Mouse (Mus musculus) intestine, embryonic 15.5 days (tissue): ENCODE measurements around the gene Pold2. TPM values are rescaled to one million over a fixed set of nuclear protein-coding genes. Genes with fewer than 3 reads are reported as not detected.

ENCODE experiments used
- ATAC-seq: fragments of 200-750 bp; cut with Nextera tagmentation; 2 replicates; pipeline ENCODE4 v1.8.0; 2017; ENCODE audit warnings: moderate TSS enrichment, moderate library complexity
- H3K27ac ChIP-seq: fragments of 300-500 bp; sonication (generic); 2 replicates; pipeline ENCODE4 v1.5.1; 2015; ENCODE audit warnings: mild to moderate bottlenecking, inconsistent platforms
- H3K27me3 ChIP-seq: fragments of 300-500 bp; sonication (generic); replicated peaks from 2 replicates; pipeline ENCODE4 v1.6.1; 2015; ENCODE audit warnings: inconsistent platforms
- H3K36me3 ChIP-seq: fragments of 300-500 bp; sonication (generic); 2 replicates; pipeline ENCODE4 v1.6.1; 2015; ENCODE audit warnings: inconsistent platforms
- H3K4me1 ChIP-seq: fragments of 300-500 bp; sonication (generic); replicated peaks from 2 replicates; pipeline ENCODE4 v1.6.1; 2015; ENCODE audit warnings: inconsistent platforms
- H3K4me2 ChIP-seq: fragments of 300-500 bp; sonication (generic); replicated peaks from 2 replicates; pipeline ENCODE4 v1.6.1; 2015; ENCODE audit warnings: mild to moderate bottlenecking, inconsistent platforms
- H3K4me3 ChIP-seq: fragments of 300-500 bp; sonication (generic); replicated peaks from 2 replicates; pipeline ENCODE4 v1.5.1; 2015; ENCODE audit warnings: inconsistent platforms
- H3K9ac ChIP-seq: fragments of 300-500 bp; sonication (generic); 2 replicates; pipeline ENCODE4 v1.6.1; 2015; ENCODE audit warnings: inconsistent platforms
- H3K9me3 ChIP-seq: fragments of 300-500 bp; sonication (generic); 2 replicates; pipeline ENCODE4 v1.6.1; 2016; ENCODE audit warnings: inconsistent platforms
- WGBS: fragments of 180-500 bp; shearing (Covaris S2); methylation state at CpG from one replicate; pipeline ENCODE4 v1.1.7; 2015; 5-methylcytosine and 5-hydroxymethylcytosine counted together
- polyA plus RNA-seq: library from polyadenylated mRNA; unstranded; fragments of >200 nt; fragmentation: Nextera tagmentation; extraction: Ambion mirVana; gene quantifications from 2 replicates; pipeline ENCODE4 v1.2.1, GENCODE M21; 2015

The Pold2 gene
- polyA plus RNA-seq, 1 experiment from 2014 or later: 137 TPM

DNA sequence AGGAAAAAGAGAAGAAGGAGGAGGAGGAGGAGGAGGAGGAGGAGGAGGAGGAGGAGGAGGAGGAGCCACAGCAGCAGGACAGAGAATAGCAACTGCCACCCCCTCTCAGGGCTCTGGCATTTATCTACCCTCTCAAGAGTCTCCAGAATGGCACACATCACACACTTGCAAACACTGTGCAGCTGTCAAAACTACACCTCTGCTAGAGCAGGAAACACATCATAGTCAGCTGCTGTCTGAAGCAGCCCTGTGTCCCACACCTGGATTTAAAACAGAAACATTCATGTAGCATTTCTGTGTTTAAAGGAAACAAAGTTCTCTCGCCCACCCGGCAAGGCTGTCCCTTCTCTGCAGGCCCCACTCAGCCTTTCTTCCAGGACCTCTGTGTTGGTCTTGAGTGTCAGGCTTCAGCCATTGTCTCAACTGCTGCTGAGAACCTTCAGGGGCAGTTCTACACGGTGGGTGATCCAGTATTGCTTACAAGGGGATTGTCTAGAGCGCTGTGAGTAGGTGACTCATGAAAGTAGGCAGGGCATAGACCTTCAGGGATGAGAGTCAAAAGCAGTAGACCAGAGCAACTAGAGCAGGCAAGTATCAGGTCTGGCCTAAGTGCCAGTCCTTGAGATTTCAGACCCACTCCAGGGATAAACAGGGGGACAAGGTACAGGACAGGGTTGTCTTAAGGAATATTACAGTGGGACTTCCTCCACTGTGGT is 26.9 kb downstream of the Pold2 start:
- Histone ChIP-seq H3K4me1 (0 out of 2 replicates have a peak, but pooled peaks cover 3% of the 10 kb centered on the region), H3K4me3 (no peak overlapping the region), H3K27ac (no peak overlapping the region; the same call in 1 of the 2 replicates), H3K36me3 (no peaks in the 10 kb centered on the region), H3K4me2 (no peak overlapping the region), H3K27me3 (no peaks in the 10 kb centered on the region), H3K9ac (no peak overlapping the region), H3K9me3 (no peaks in the 10 kb centered on the region)
- no peak for ATAC-seq
- WGBS: 47% methylated on average over 4 of the region's 4 CpGs

GRCm38 (mm10) chr11:5850452-5850851 is 27.6 kb downstream of the Pold2 start:
- Histone ChIP-seq H3K27me3 (no peaks in the 10 kb centered on the region), H3K27ac (no peak overlapping the region), H3K36me3 (no peaks in the 10 kb centered on the region), H3K9me3 (no peaks in the 10 kb centered on the region), H3K4me2 (no peak overlapping the region), H3K9ac (no peak overlapping the region), H3K4me1 (no peaks in the 10 kb centered on the region), H3K4me3 (no peak overlapping the region)
- WGBS: 51% methylated on average over 5 of the region's 5 CpGs
- ATAC-seq: no peak

DNA sequence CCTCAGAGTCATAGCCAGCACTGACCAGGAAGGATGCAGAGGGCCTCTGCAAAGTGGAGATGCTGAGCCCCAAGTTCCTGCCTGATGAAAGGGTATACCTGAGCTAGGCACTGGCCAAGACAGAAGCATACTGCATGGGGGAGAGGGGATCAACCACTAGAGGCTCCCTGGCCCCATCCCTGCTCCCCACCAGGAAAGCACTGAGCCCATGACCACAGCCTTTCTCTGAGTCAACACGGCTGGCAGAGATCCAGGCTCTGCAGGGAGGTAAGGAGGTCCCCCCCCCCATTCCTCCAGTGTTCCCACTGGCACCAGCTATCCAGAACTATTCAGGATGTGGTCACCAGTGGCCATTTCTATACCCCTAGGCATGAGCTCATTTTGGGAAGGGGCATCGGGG is 28.8 kb downstream of the Pold2 start:
- ATAC-seq: no peak
- 61% methylated on average over 2 of the region's 2 CpGs for WGBS

GRCm38 (mm10) chr11:5848741-5849140 is 29.4 kb downstream of the Pold2 start:
- 67% methylated on average over 6 of the region's 6 CpGs for WGBS
- no peak overlapping the region for H3K27ac ChIP-seq
- no peak for ATAC-seq
- no peak overlapping the region for H3K4me3 ChIP-seq
- H3K4me1 ChIP-seq: no peaks in the 10 kb centered on the region
- H3K9me3 ChIP-seq: no peaks in the 10 kb centered on the region
- H3K36me3 ChIP-seq: no peaks in the 10 kb centered on the region
- H3K4me2 ChIP-seq: no peak overlapping the region
- no peak overlapping the region for H3K9ac ChIP-seq
- no peaks in the 10 kb centered on the region for H3K27me3 ChIP-seq

More for the DNA sequence above, 28.8 kb downstream of the Pold2 start:
- no peak overlapping the region for H3K4me3 ChIP-seq
- H3K27me3 ChIP-seq: no peaks in the 10 kb centered on the region
- H3K9ac ChIP-seq: no peak overlapping the region
- no peaks in the 10 kb centered on the region for H3K4me1 ChIP-seq
- no peaks in the 10 kb centered on the region for H3K36me3 ChIP-seq
- H3K9me3 ChIP-seq: no peaks in the 10 kb centered on the region
- no peak overlapping the region for H3K4me2 ChIP-seq
- H3K27ac ChIP-seq: no peak overlapping the region

DNA sequence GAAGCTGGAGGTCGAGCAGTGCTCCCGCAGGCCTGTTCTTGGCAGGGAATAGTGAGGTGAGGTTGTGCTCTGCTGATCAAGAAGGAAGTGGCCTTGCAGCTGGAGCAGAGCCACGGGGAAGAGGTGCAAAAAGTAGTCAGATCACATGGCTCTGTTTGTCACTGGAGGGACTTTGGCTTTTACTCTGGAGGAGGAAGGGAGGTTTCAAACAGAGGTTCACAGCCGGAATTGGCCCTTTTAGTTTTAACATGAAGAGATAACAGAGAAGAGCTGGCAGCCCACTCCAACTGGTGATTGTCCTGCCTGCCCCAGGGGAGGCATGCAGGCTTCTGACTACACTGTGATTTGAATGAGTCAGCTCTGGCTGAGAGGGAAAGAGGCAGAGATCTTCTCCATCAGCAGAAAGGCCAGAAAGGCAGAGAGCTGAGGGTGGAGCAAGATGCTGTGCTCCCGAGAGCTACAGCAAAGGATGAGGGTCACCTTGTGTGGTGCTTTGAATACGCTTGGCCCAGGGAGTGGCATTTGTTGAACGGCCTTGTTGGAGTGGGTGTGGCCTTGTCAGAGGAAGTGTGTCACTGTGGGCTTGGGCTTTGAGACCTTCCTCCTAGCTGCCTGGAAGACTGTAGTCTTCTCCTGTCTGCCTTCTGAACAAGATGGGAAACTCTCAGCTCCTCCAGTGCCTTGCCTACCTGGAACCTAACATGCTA is 31.3 kb downstream of the Pold2 start:
- Histone ChIP-seq H3K4me2 (no peak overlapping the region), H3K27me3 (no peaks in the 10 kb centered on the region), H3K36me3 (no peaks in the 10 kb centered on the region), H3K9ac (no peak overlapping the region), H3K9me3 (no peaks in the 10 kb centered on the region), H3K4me1 (no peaks in the 10 kb centered on the region), H3K27ac (no peak overlapping the region), H3K4me3 (no peak overlapping the region)
- 62% methylated on average over 7 of the region's 7 CpGs for WGBS
- peak; percentile 62; the same call in 1 of the 2 replicates for ATAC-seq

DNA sequence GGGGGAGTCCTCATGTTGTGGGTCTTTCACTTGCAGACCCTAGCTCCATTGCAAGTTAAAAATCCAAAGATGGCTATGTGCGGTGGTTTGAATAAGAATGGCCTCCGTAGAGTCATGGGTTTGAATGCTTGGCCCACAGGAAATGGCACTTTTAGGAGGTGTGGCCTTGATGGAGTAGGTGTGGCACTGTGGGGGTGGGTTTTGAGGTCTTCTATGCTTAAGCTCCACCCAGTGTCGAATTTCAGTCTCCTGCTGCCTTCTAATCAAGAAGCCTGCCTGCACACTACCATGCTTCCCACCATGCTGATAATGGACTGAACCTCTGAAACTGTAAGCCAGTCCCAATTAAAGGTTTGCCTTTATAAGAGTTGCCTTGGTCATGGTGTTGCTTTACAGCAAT is 35.0 kb downstream of the Pold2 start:
- no peak overlapping the region for H3K4me2 ChIP-seq
- no peaks in the 10 kb centered on the region for H3K4me1 ChIP-seq
- H3K36me3 ChIP-seq: no peaks in the 10 kb centered on the region
- H3K27me3 ChIP-seq: no peaks in the 10 kb centered on the region
- WGBS: 80% methylated on average over 3 of the region's 3 CpGs
- H3K27ac ChIP-seq: no peak overlapping the region
- no peak for ATAC-seq
- H3K9me3 ChIP-seq: no peaks in the 10 kb centered on the region
- no peak overlapping the region for H3K4me3 ChIP-seq
- no peak overlapping the region for H3K9ac ChIP-seq

DNA sequence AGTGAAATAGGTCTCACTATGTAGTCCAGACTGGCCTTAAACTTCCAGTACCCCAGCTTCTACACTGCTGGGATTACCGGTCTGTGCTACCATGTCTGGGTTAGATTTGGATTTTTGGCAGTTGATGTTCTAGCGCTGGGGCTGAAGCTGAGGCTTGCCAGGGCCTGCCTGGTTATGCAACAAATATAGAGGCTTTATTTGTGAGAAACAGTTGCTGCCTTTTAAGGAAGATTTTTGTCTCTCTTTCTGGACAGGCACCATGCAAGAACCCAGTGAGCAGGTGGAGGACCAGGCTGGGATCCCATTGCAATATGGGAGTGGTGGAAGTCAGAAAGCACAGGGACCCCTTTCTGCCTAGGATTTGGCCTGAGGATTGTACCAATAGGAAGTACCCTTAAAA is 36.3 kb downstream of the Pold2 start:
- Histone ChIP-seq H3K36me3 (no peaks in the 10 kb centered on the region), H3K9ac (no peak overlapping the region), H3K27me3 (no peaks in the 10 kb centered on the region), H3K9me3 (no peaks in the 10 kb centered on the region), H3K4me3 (no peak overlapping the region), H3K27ac (no peak overlapping the region), H3K4me1 (0 out of 2 replicates have a peak, but pooled peaks cover 2% of the 10 kb centered on the region), H3K4me2 (no peak overlapping the region)
- 95% methylated on average over 2 of the region's 2 CpGs for WGBS
- ATAC-seq: no peak

- H3K27me3 ChIP-seq: no peaks in the 10 kb centered on the region
- no peak for ATAC-seq
- H3K27ac ChIP-seq: no peak overlapping the region
- no peak overlapping the region for H3K4me2 ChIP-seq
- no peaks in the 10 kb centered on the region for H3K36me3 ChIP-seq
- whole genome bisulfite sequencing: 86% methylated on average over 7 of the region's 7 CpGs
- H3K4me1 ChIP-seq: 0 out of 2 replicates have a peak, but pooled peaks cover 2% of the 10 kb centered on the region
- H3K9me3 ChIP-seq: no peaks in the 10 kb centered on the region
- H3K9ac ChIP-seq: no peak overlapping the region
- H3K4me3 ChIP-seq: no peak overlapping the region
Observed at GRCm38 (mm10) chr11:5840346-5840745, 37.7 kb downstream of the Pold2 start.

DNA sequence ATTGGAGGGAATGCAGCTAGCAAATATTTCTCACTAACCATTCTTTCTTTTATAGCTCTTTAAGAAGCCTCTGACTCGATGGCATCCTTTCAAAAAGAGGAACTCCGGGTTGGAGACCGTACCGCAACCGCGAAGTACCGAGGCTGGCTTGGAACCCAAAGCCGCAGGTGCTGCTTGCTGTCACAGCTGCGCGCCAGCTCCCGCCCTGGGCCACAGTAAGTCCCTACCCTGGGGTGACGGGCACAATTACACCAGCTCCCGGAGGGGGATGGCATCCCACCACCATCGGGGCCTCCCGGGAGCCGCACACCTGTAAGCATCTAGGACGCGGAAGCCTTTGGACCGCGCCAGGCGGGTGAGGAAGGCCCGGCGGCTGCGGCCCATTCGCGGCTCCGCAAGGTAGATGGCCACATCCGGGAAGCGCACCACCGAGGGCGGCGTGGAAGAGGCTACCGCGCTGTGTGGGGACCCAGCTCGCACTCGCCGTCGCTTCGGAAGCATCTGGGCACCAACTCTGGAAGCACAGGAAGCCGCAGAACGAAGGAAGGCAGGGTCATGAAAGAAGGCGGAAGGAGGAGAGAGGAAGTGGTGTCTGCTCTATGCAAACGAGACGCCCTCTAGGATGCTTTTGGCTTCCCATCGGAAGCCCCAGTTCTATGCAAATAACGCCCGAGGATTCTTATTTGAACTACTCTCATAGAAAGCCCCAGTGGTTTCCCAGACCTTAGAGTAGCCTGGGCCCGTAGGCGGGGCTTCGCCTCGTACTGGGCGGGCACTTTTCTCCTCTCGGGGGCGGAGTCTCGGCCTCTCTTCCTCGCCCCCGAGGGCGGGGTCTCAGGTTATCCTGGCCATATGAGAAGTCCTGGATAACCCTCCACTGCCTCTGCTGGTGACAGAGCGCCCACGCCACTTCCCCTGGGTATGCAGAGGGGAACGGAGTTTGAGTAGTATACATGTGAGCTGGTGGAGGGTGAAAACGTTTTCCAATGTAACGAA is 40.5 kb downstream of the Pold2 start, which contains the start of gene Polm:
TSS of gene Polm (minus strand) at position 766 of the 996 bp plus-strand sequence.
- Histone ChIP-seq H3K36me3 (peaks cover 9% of the 10 kb centered on the region; the same call in 1 of the 2 replicates), H3K4me1 (0 out of 2 replicates have a peak, but pooled peaks cover 2% of the 10 kb centered on the region), H3K4me2 (peak within 1 kb of the TSS; percentile 86), H3K27me3 (no peaks in the 10 kb centered on the region), H3K27ac (peak within 1 kb of the TSS; percentile 87), H3K9ac (peak within 1 kb of the TSS; percentile 82), H3K4me3 (peak within 1 kb of the TSS; percentile 72), H3K9me3 (no peaks in the 10 kb centered on the region)
- under 1% methylated on average over 63 of the region's 63 CpGs for WGBS
- ATAC-seq: peak; percentile 99

GRCm38 (mm10) chr11:5836126-5836525 is 42.0 kb downstream of the Pold2 start:
- no peaks in the 10 kb centered on the region for H3K27me3 ChIP-seq
- no peak for ATAC-seq
- H3K4me2 ChIP-seq: no peak overlapping the region
- no peak overlapping the region for H3K9ac ChIP-seq
- H3K9me3 ChIP-seq: no peaks in the 10 kb centered on the region
- H3K27ac ChIP-seq: no peak overlapping the region
- 0 out of 2 replicates have a peak, but pooled peaks cover 2% of the 10 kb centered on the region for H3K4me1 ChIP-seq
- 61% methylated on average over 1 of the region's 1 CpGs for WGBS
- H3K36me3 ChIP-seq: peaks cover 9% of the 10 kb centered on the region; the same call in 1 of the 2 replicates
- no peak overlapping the region for H3K4me3 ChIP-seq

- Histone ChIP-seq H3K4me3 (no peak overlapping the region), H3K9ac (no peak overlapping the region), H3K4me2 (no peak overlapping the region), H3K36me3 (peaks cover 9% of the 10 kb centered on the region; the same call in 1 of the 2 replicates), H3K9me3 (no peaks in the 10 kb centered on the region), H3K4me1 (0 out of 2 replicates have a peak, but pooled peaks cover 2% of the 10 kb centered on the region), H3K27me3 (no peaks in the 10 kb centered on the region), H3K27ac (no peak overlapping the region)
- 89% methylated on average over 7 of the region's 7 CpGs for WGBS
- no peak for ATAC-seq
Observed at GRCm38 (mm10) chr11:5835057-5835456, 43.0 kb downstream of the Pold2 start.
